Mouse (Mus musculus) forebrain, embryonic 15.5 days (tissue): Measurements from ENCODE around the gene Paqr5. TPM values are rescaled to one million over a fixed set of nuclear protein-coding genes. Genes with fewer than 3 reads are reported as not detected.
A peak's percentile ranks its signal among the peaks of the same experiment; 100 is the strongest.

Source experiments
- ATAC-seq: fragments of 200-750 bp; cut with Nextera tagmentation; replicated peaks from 2 replicates; pipeline ENCODE4 v1.8.0; 2017; ENCODE audit warnings: mild to moderate bottlenecking, moderate TSS enrichment, moderate library complexity
- H3K27ac ChIP-seq: fragments of 300-500 bp; sonication (generic); replicated peaks from 2 replicates; pipeline ENCODE4 v1.5.1; 2015; ENCODE audit warnings: mild to moderate bottlenecking, inconsistent platforms
- H3K27me3 ChIP-seq: fragments of 300-500 bp; sonication (generic); 2 replicates; pipeline ENCODE4 v1.6.1; 2015; ENCODE audit warnings: inconsistent platforms
- H3K36me3 ChIP-seq: fragments of 300-500 bp; sonication (generic); 2 replicates; pipeline ENCODE4 v1.6.1; 2015; ENCODE audit warnings: mild to moderate bottlenecking, inconsistent platforms
- H3K4me1 ChIP-seq: fragments of 300-500 bp; sonication (generic); 2 replicates; pipeline ENCODE4 v1.6.1; 2015; ENCODE audit warnings: inconsistent platforms
- H3K4me2 ChIP-seq: fragments of 300-500 bp; sonication (generic); replicated peaks from 2 replicates; pipeline ENCODE4 v1.6.1; 2015; ENCODE audit warnings: mild to moderate bottlenecking, inconsistent platforms
- H3K4me3 ChIP-seq: fragments of 300-500 bp; sonication (generic); 2 replicates; pipeline ENCODE4 v1.5.1; 2015; ENCODE audit warnings: mild to moderate bottlenecking, inconsistent platforms
- H3K9ac ChIP-seq: fragments of 300-500 bp; sonication (generic); replicated peaks from 2 replicates; pipeline ENCODE4 v1.6.1; 2015; ENCODE audit warnings: mild to moderate bottlenecking, inconsistent platforms
- H3K9me3 ChIP-seq: fragments of 300-500 bp; sonication (generic); 2 replicates; pipeline ENCODE4 v1.6.1; 2016; ENCODE audit warnings: inconsistent platforms
- WGBS: fragments of 180-500 bp; shearing (Covaris S2); methylation state at CpG from one replicate; pipeline ENCODE4 v1.1.7; 2015; ENCODE audit warnings: mixed read lengths; 5-methylcytosine and 5-hydroxymethylcytosine counted together
- polyA plus RNA-seq: library from polyadenylated mRNA; unstranded; fragments of >200 nt; fragmentation: Nextera tagmentation; extraction: Ambion mirVana; gene quantifications from 2 replicates; pipeline ENCODE4 v1.2.1, GENCODE M21; 2015

The Paqr5 gene
- polyA plus RNA-seq, 1 experiment from 2014 or later: 0.29 TPM

DNA sequence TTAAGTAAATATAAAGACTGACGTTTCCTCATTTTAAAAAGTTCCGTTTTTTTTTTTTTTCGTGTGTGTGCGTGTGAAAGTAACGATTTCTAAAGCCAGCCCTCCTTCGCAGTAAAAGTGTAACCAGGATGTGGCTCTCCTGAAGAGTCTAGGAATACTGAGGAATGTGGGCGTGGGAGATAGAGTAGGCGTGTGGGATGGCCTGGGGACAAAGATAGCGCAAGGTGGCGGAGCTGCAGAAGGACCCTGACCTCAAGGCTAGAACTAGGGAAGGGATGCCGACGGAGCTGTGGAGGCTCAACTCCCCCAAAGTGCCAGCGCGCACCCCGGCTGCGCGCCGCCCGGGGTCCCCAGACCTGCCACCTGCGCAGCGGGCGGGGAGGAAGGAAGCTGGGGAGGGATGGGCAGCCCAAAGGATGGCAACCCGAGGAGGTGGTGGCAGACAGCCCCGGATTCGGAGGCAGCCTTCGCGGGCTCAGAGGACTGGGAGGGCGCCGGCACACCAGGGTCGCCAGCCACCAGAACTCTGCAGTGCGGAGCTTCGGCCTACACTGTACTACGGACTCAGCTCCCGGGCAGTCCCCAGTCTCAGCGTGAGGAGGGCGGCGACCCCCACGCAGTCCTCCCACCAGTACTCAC lies 80.6 kb downstream of the Paqr5 start:
- H3K4me1 ChIP-seq: peaks cover 23% of the 10 kb centered on the region
- peak overlapping the region; percentile 32 for H3K27ac ChIP-seq
- H3K4me2 ChIP-seq: peak overlapping the region; percentile 100
- H3K4me3 ChIP-seq: peak overlapping the region; percentile 89
- peak; percentile 89 for ATAC-seq
- no peaks in the 10 kb centered on the region for H3K27me3 ChIP-seq
- peak overlapping the region; percentile 76 for H3K9ac ChIP-seq
- WGBS: under 1% methylated on average over 37 of the region's 38 CpGs
- H3K36me3 ChIP-seq: no peaks in the 10 kb centered on the region
- H3K9me3 ChIP-seq: no peaks in the 10 kb centered on the region

DNA sequence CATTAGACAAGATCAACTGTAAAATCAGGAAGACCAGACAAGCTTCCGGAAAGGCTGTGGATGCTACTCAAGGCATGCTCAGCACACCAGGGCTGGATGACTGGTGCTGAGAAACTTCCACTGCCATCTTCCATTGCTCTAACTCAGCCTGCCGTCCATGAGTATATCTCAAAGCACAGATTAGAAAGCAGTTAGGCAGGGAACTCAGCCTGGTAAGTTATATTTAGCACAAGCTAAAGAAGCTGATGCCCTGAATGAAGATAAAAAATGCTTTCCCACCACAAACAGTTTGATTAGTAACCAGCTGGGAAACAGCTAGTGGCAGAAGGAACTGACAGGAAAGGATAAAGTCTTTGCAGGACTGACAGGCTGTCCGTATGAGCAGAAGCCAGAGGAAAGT lies 85.6 kb downstream of the Paqr5 start:
- Histone ChIP-seq H3K4me1 (peaks cover 6% of the 10 kb centered on the region), H3K4me2 (no peak overlapping the region), H3K27me3 (no peaks in the 10 kb centered on the region), H3K9me3 (no peaks in the 10 kb centered on the region), H3K36me3 (0 out of 2 replicates have a peak, but pooled peaks cover 8% of the 10 kb centered on the region), H3K27ac (no peak overlapping the region), H3K9ac (no peak overlapping the region), H3K4me3 (no peak overlapping the region)
- no peak for ATAC-seq
- WGBS: 85% methylated on average over 3 of the region's 3 CpGs

DNA sequence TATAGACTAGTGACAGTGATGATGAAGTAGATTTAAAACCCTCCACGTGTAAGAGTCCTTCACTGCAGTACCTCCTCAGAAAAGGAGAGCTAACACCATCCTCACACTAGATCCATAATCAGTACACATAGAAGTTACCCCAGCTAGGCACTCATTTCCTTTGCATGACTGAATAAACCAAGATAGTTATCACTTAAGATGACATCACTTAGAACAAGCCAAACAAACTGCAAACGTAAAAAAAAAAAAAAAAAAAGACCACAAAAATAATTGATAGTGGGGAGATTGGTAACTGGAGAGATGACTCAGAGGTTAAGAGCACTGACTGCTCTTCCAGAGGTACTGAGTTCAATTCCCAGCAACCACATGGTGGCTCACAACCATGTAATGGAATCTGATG lies 93.3 kb downstream of the Paqr5 start:
- Histone ChIP-seq H3K4me1 (no peaks in the 10 kb centered on the region), H3K27me3 (no peaks in the 10 kb centered on the region), H3K4me3 (no peak overlapping the region), H3K27ac (no peak overlapping the region), H3K4me2 (no peak overlapping the region), H3K9ac (no peak overlapping the region), H3K9me3 (no peaks in the 10 kb centered on the region), H3K36me3 (peaks cover 30% of the 10 kb centered on the region)
- 74% methylated on average over 2 of the region's 2 CpGs for WGBS
- no peak for ATAC-seq

DNA sequence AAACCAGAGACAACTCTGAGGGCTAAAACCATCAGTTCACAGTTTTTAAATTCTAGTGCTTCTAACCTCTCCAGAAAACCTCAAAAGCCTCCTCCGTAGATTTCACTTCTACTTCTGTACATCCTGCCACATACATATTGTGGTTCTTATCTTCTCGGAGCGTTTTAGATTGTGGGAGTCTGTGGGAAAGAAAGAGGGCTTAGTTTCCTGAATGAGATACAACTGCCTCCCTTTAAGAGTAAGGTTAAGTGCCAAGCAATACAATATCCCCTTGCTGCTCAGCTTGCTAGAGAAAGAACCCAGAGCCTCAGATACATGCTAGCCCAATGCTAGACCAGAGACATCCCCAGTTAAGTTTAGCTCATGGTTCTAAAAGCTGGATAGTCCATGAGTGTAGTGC lies 94.6 kb downstream of the Paqr5 start:
- H3K9me3 ChIP-seq: no peaks in the 10 kb centered on the region
- H3K4me1 ChIP-seq: no peaks in the 10 kb centered on the region
- no peak for ATAC-seq
- H3K9ac ChIP-seq: no peak overlapping the region
- H3K27ac ChIP-seq: no peak overlapping the region
- H3K4me2 ChIP-seq: no peak overlapping the region
- 96% methylated on average over 3 of the region's 3 CpGs for WGBS
- no peaks in the 10 kb centered on the region for H3K27me3 ChIP-seq
- peaks cover 25% of the 10 kb centered on the region for H3K36me3 ChIP-seq
- H3K4me3 ChIP-seq: no peak overlapping the region

DNA sequence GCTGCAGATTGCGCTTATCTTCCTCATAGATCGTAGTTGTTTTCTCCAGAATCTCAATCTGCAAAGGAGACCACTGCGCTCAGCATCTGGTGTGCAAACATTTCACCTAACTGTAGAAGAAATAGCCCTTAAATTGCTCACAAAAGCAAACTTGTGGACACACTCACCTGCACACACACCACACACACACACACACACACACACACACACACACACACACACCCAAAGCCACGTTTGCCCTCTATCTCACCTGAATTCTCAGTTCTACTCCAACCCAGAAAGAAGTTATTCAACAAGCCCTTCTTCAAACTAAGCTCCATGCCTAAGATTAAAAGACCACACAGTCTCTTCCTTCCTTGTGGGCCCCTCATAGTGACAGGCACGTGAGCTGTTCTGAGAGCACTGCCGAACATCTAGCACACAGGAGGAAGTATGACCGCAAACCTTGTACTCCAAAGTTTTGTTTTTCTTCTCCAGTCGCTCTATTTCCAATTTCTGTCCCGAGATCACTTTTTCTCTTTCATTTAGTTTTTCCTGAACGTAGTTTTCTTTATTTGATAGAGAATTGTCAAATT lies 101.5 kb downstream of the Paqr5 start:
- peaks cover 30% of the 10 kb centered on the region for H3K36me3 ChIP-seq
- no peak for ATAC-seq
- 93% methylated on average over 10 of the region's 10 CpGs for WGBS

DNA sequence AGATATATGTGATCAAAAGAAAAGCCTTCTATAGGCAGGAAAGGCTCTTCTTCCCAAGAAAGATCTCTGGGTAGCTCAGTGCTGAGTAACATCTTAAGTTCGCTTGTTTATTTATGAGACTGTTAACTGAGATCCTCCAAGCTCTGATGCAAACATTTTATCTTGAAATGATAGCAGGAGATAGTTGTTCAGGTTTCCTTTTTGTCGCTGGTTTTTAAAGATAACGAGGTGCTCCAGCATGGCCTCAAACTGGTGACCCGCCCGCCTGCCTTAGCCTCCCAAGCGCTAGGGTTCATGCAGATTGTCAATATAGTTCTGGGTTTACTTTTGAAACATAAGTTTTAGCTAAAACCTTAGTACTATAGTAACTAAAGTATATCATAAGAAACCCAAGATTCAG lies 106.3 kb downstream of the Paqr5 start:
- 90% methylated on average over 6 of the region's 6 CpGs for WGBS
- no peak overlapping the region for H3K4me2 ChIP-seq
- H3K9me3 ChIP-seq: no peaks in the 10 kb centered on the region
- no peak for ATAC-seq
- no peak overlapping the region for H3K4me3 ChIP-seq
- H3K27me3 ChIP-seq: no peaks in the 10 kb centered on the region
- H3K9ac ChIP-seq: no peak overlapping the region
- peaks cover 3% of the 10 kb centered on the region for H3K4me1 ChIP-seq
- no peak overlapping the region for H3K27ac ChIP-seq
- peaks cover 34% of the 10 kb centered on the region for H3K36me3 ChIP-seq

More for the DNA sequence above, 101.5 kb downstream of the Paqr5 start:
- H3K4me2 ChIP-seq: no peak overlapping the region
- H3K4me3 ChIP-seq: no peak overlapping the region
- no peak overlapping the region for H3K27ac ChIP-seq
- no peak overlapping the region for H3K9ac ChIP-seq
- no peaks in the 10 kb centered on the region for H3K9me3 ChIP-seq
- no peaks in the 10 kb centered on the region for H3K27me3 ChIP-seq
- no peaks in the 10 kb centered on the region for H3K4me1 ChIP-seq

DNA sequence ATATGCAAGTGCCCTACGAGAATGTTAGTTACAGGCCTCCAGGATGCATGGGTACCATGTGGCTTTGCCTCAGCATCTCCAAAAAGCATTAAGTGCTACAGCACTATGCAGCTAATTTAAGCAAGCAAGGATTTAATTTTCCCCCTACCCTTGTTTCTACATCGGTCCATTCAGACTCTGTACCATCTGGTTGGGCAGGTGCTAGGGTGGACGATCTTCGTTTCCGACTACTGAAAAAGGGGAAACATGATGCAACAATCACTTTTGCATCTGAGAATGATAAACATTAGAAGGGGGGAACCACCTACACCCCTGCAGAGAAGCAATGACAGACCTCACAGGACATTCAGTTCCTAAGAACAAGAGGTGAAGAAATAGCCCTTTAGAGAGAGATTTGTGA lies 107.2 kb downstream of the Paqr5 start:
- Histone ChIP-seq H3K4me2 (no peak overlapping the region), H3K36me3 (peaks cover 32% of the 10 kb centered on the region)

DNA sequence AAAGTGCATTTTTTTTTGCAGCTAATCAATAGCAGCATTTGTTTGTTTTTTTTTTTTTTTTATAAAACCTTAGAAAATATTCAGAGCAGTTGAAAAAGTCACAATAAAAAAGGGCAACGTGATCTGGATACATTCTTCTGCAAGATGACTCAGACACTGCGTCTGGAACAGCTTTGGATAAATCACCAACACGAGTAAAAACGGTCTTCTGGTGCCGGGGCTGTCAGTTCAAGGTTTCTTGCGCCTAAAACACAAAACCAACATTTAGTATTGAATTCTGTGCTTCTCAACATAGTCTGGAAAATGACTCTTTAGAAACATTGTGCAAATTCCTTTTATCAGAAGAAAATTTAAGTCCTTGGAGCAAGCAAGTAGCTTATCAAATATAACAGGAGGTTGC lies 109.2 kb downstream of the Paqr5 start:
- H3K4me3 ChIP-seq: no peak overlapping the region
- no peak overlapping the region for H3K27ac ChIP-seq
- 93% methylated on average over 6 of the region's 6 CpGs for WGBS
- no peak overlapping the region for H3K9ac ChIP-seq
- H3K9me3 ChIP-seq: no peaks in the 10 kb centered on the region
- H3K27me3 ChIP-seq: no peaks in the 10 kb centered on the region
- H3K36me3 ChIP-seq: peaks cover 32% of the 10 kb centered on the region
- no peak for ATAC-seq
- H3K4me1 ChIP-seq: peaks cover 22% of the 10 kb centered on the region
- no peak overlapping the region for H3K4me2 ChIP-seq

More for the DNA sequence above, 107.2 kb downstream of the Paqr5 start:
- Histone ChIP-seq H3K9ac (no peak overlapping the region), H3K9me3 (no peaks in the 10 kb centered on the region), H3K27me3 (no peaks in the 10 kb centered on the region), H3K27ac (no peak overlapping the region), H3K4me3 (no peak overlapping the region), H3K4me1 (peaks cover 8% of the 10 kb centered on the region)
- no peak for ATAC-seq
- 91% methylated on average over 5 of the region's 5 CpGs for WGBS

DNA sequence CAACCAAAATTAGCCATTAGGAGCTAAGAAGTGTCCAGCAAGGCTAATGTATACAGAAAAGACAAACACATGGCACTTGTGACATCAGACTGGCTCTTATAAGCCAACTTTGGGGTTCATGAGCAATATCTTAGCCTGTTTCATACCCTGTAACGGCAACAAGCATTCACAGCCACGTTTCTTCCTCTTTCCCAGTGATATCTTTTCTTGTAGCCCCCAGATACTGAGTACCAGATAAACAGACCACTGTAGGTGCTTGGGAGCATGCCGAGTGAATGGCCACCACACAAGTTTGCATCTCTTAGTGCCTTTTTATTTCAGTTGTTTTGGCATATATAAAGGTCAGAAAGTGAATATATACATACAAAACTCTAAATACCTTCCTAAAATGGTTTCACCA lies 109.7 kb downstream of the Paqr5 start:
- no peak for ATAC-seq
- 88% methylated on average over 3 of the region's 3 CpGs for WGBS
- Histone ChIP-seq H3K4me3 (no peak overlapping the region), H3K9ac (no peak overlapping the region), H3K9me3 (no peaks in the 10 kb centered on the region), H3K27ac (no peak overlapping the region), H3K4me2 (no peak overlapping the region), H3K27me3 (no peaks in the 10 kb centered on the region), H3K36me3 (peaks cover 35% of the 10 kb centered on the region), H3K4me1 (peaks cover 25% of the 10 kb centered on the region)

DNA sequence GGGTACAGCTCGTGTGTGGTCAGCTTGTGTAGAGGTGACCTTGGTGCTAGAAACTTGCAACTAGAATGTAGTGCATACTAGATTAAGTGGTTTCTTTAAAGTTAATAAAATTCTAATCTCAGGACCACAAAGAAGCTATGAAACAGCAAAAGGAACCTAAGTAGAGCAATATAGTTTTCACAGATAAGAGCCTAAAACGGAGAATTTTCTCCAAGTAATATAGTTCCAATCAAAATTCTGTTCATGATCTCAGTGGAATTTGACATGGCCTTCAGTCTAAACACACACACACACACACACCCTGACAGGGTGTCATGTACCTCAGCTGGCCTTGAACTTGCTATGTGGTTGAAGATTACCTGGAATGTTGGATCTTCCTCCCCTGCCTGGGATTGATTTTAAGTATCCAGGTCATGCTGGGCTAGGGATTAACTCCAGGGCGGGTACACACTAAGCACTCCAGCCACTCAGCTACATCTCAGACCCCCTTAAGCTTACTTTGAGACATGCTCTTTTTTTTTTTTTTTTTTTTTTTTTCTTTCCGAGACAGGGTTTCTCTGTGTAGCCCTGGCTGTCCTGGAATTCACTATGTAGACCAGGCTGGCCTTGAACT lies 111.2 kb downstream of the Paqr5 start:
- no peak for ATAC-seq
- Histone ChIP-seq H3K9me3 (no peaks in the 10 kb centered on the region), H3K9ac (peak overlapping the region; percentile 63), H3K27ac (peak overlapping the region; percentile 96), H3K36me3 (peaks cover 28% of the 10 kb centered on the region), H3K4me1 (peaks cover 28% of the 10 kb centered on the region), H3K27me3 (no peaks in the 10 kb centered on the region), H3K4me2 (peak overlapping the region; percentile 89), H3K4me3 (peak overlapping the region; percentile 59)
- WGBS: 41% methylated on average over 4 of the region's 4 CpGs

DNA sequence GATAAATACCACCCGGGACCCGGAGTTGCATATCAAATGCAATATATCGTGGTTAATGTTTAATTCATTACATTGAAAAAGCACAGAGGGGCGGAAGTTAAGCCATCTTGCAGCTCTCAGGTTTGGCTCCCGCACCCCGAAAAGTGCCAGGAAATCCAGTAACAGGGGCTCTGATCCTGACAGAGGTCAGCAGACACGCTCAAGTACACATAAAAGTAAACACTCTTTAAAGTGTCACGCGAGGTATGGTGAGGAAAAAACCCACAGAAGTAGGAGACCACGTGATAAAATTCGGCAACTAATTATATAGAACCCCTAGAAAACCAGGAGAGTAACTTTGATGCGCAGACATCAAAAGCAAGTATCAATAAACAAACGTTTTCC lies 111.7 kb downstream of the Paqr5 start:
- Histone ChIP-seq H3K4me2 (peak overlapping the region; percentile 89), H3K4me3 (peak overlapping the region; percentile 59), H3K36me3 (peaks cover 26% of the 10 kb centered on the region), H3K4me1 (peaks cover 28% of the 10 kb centered on the region), H3K9me3 (no peaks in the 10 kb centered on the region), H3K27ac (peak overlapping the region; percentile 96), H3K27me3 (no peaks in the 10 kb centered on the region), H3K9ac (peak overlapping the region; percentile 63)
- WGBS: 5% methylated on average over 13 of the region's 13 CpGs
- peak; percentile 19; the same call in 1 of the 2 replicates for ATAC-seq

DNA sequence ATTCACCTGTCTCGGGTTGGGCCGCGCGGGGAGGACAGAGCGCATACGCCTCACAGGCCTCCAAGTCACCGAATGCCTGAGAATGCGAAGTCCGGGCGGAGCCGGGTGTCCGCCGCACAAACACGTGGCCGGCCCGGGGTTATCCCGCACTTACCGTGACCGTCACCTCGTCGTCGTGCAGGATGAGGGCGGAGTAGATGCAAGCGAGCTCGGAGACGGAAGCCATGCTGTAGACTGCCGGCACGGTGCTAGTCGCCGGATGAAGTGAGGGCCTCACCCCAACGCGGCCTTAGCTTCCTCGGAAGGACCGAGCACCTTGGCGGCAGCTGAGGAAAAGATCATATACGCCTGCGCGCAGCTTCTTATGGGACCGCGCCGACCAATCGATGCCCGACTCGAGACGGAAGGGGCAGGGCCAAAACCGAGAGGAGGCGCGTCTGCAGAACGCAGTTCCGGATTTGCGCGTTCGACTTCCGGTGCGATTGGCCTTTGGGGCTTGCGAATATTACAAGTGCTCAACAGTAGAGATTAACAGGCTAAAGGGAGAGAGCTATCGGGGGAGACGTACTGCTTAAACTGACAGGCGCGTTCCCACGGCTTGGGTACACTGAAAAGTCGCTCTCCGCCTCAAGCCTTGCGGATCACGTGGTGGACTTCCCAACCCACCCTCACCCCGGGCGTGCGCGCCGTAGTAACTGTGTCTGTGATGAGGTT lies 112.3 kb downstream of the Paqr5 start, which contains the start of gene Rplp1:
Rplp1 (minus strand) TSS at position 340 of the 714 bp plus-strand sequence.
- Histone ChIP-seq H3K27ac (peak within 1 kb of the TSS; percentile 96), H3K4me1 (peaks cover 28% of the 10 kb centered on the region), H3K9me3 (no peaks in the 10 kb centered on the region), H3K4me2 (peak within 1 kb of the TSS; percentile 89), H3K36me3 (peaks cover 26% of the 10 kb centered on the region), H3K4me3 (peak within 1 kb of the TSS; percentile 59), H3K27me3 (no peaks in the 10 kb centered on the region), H3K9ac (peak within 1 kb of the TSS; percentile 63)
- ATAC-seq: peak; percentile 98
- under 1% methylated on average over 70 of the region's 70 CpGs for WGBS
